Mouse (Mus musculus): ENCODE measurements around the gene Rnf24. TPM values are rescaled to one million over a fixed set of nuclear protein-coding genes. Genes with fewer than 3 reads are reported as not detected.
"Not testable (repeated sequence)": the region's sequence is repeated elsewhere in the genome, so short reads cannot be mapped to it uniquely, and the experiment has no call there.

Gene Rnf24
- total RNA-seq, 1 experiment: 4.3 TPM

DNA sequence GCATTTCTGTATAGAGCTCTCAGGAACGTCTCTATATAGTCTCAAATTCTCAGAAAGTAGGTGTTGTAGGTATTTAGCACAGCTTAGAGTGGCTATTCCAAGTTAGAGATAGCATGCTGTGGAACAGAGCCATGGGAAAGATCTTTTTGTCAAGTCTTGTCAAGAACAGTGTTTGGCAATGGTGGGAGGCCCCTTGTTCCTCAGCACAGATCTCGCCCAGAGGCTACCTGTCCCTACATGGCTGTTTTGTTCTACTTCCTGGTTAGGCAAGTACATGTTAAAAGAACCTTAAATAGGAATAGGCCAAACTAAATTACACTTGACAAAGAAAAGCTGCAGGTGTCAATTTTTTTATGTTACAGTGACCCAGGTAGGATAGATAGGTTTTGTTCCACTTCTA lies 52.2 kb downstream of the Rnf24 start:
- no peak overlapping the region for H3K4me3 ChIP-seq (ENCODE audit: insufficient read depth in 1 of 2, low read depth in 1 of 2, low read length in 2 of 2, poor library complexity in 1 of 2, severe bottlenecking in 1 of 2)
- DNase-seq (ENCODE audit: low read depth, low spot score): no peak
- H3K4me1 ChIP-seq (ENCODE audit: control insufficient read depth in 2 of 2, insufficient read depth in 2 of 2, low read length in 2 of 2, poor library complexity in 1 of 2): no peaks in the 10 kb centered on the region
- H3K9me3 ChIP-seq (ENCODE audit: control insufficient read depth, insufficient read depth, low read depth, low read length): no peaks in the 10 kb centered on the region
- in situ Hi-C loops (cut with MboI; ENCODE audit: low sequenced_read_pairs in 2 of 2, unreplicated experiment in 2 of 2): no loop called here
- TF ChIP-seq ZNF384 (IDR thresholded peaks at IDR 0.05; ENCODE audit: low read depth, low read length) (no peak), ZC3H11A (IDR thresholded peaks at IDR 0.05; ENCODE audit: borderline replicate concordance, low read depth, low read length) (no peak), CHD2 (IDR thresholded peaks at IDR 0.05; ENCODE audit: low read depth, low read length) (no peak), MAFK (IDR thresholded peaks at IDR 0.05; ENCODE audit: insufficient read depth, low read depth, low read length) (no peak), HCFC1 (IDR thresholded peaks at IDR 0.05; ENCODE audit: borderline replicate concordance, insufficient read depth, low read length) (no peak)
- H3K27ac ChIP-seq (ENCODE audit: insufficient read depth, low read depth, low read length, poor library complexity, severe bottlenecking): no peak overlapping the region
- no peak overlapping the region for H3K9ac ChIP-seq (ENCODE audit: insufficient read depth, low read depth, low read length, poor library complexity, severe bottlenecking)
- peaks cover 23% of the 10 kb centered on the region for H3K36me3 ChIP-seq (ENCODE audit: control insufficient read depth, insufficient read depth, low read length, poor library complexity, severe bottlenecking)

DNA sequence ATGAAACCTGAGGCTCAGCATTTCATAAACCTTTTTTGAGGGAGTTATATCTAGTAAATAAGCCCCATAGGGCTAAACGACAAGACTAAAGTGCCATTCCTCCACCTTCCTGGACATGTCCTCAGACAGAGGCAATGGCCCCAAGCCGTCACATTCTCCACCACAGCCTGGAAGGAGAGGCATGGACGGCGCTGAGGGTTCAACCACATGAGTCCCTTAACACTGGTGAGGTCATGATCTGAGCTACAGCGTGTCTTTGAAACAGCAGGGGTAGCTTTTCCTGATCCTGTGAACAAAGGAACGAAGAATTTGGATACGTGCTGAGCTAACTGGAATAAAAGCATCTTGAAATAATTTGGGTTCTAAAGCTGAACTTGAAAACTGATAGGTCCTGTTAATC lies 54.0 kb downstream of the Rnf24 start:
- DNase-seq (ENCODE audit: low read depth, low spot score); H3K4me3 ChIP-seq (ENCODE audit: insufficient read depth in 1 of 2, low read depth in 1 of 2, low read length in 2 of 2, poor library complexity in 1 of 2, severe bottlenecking in 1 of 2); H3K4me1 ChIP-seq (ENCODE audit: control insufficient read depth in 2 of 2, insufficient read depth in 2 of 2, low read length in 2 of 2, poor library complexity in 1 of 2); H3K9me3 ChIP-seq (ENCODE audit: control insufficient read depth, insufficient read depth, low read depth, low read length); H3K9ac ChIP-seq (ENCODE audit: insufficient read depth, low read depth, low read length, poor library complexity, severe bottlenecking); H3K27ac ChIP-seq (ENCODE audit: insufficient read depth, low read depth, low read length, poor library complexity, severe bottlenecking); in situ Hi-C loops (cut with MboI; ENCODE audit: low sequenced_read_pairs in 2 of 2, unreplicated experiment in 2 of 2): not testable (repeated sequence)
- peaks cover 26% of the 10 kb centered on the region for H3K36me3 ChIP-seq (ENCODE audit: control insufficient read depth, insufficient read depth, low read length, poor library complexity, severe bottlenecking)

DNA sequence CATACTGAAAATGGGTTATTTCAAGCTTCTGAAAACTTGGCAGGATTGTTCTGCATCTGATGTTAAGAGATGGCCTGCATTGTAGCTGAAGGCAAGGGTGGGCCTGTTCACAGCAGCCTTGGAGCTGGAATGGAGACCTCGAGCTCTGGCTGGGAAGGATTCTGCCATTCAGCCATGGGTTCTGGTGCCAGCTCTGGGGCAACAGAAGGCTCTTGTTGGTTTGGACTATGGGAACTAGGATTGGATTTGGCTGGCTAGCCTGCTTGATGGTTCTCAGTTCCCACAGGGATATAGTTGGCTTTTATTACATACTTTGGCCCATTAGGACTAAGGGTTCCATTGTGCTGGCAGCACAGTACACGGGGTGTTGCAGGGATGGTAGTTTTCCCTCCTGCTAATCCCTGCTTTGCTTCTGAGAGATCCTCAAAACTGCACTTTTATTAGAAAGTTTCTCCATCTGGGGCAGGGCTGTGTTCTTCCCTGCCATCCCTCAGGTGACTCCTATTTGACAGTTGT lies 55.9 kb downstream of the Rnf24 start:
- peaks cover 29% of the 10 kb centered on the region for H3K36me3 ChIP-seq (ENCODE audit: control insufficient read depth, insufficient read depth, low read length, poor library complexity, severe bottlenecking)
- no peak overlapping the region for H3K27ac ChIP-seq (ENCODE audit: insufficient read depth, low read depth, low read length, poor library complexity, severe bottlenecking)
- DNase-seq (ENCODE audit: low read depth, low spot score): no peak
- in situ Hi-C loops (cut with MboI; ENCODE audit: low sequenced_read_pairs in 2 of 2, unreplicated experiment in 2 of 2): no loop called here
- H3K9ac ChIP-seq (ENCODE audit: insufficient read depth, low read depth, low read length, poor library complexity, severe bottlenecking): no peak overlapping the region
- H3K9me3 ChIP-seq (ENCODE audit: control insufficient read depth, insufficient read depth, low read depth, low read length): no peaks in the 10 kb centered on the region
- no peaks in the 10 kb centered on the region for H3K4me1 ChIP-seq (ENCODE audit: control insufficient read depth in 2 of 2, insufficient read depth in 2 of 2, low read length in 2 of 2, poor library complexity in 1 of 2)
- no peak for TF ChIP-seq CHD2 (IDR thresholded peaks at IDR 0.05; ENCODE audit: low read depth, low read length)
- no peak for TF ChIP-seq ZC3H11A (IDR thresholded peaks at IDR 0.05; ENCODE audit: borderline replicate concordance, low read depth, low read length)
- H3K4me3 ChIP-seq (ENCODE audit: insufficient read depth in 1 of 2, low read depth in 1 of 2, low read length in 2 of 2, poor library complexity in 1 of 2, severe bottlenecking in 1 of 2): no peak overlapping the region

DNA sequence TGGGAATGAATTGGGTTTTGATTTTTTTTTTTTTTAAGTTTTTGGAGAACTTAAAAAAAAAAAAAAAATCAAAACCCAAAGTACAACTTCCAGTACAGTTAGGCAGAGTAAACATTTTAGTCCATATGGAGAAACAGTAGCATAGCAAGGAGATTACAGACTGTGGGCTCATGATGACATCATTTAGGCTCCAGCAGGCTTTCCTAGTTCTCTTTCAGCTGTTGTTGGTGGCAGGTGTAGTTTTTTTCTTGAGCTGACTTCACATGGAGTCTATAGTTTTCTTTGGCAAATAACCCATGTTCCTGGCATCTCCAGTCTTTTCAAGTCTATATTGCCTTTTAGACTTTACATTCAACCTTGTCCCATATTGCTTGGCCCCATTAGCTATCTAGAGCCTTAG lies 62.0 kb downstream of the Rnf24 start:
- no peaks in the 10 kb centered on the region for H3K4me1 ChIP-seq (ENCODE audit: control insufficient read depth in 2 of 2, insufficient read depth in 2 of 2, low read length in 2 of 2, poor library complexity in 1 of 2)
- H3K27ac ChIP-seq (ENCODE audit: insufficient read depth, low read depth, low read length, poor library complexity, severe bottlenecking): no peak overlapping the region
- TF ChIP-seq ZNF384 (IDR thresholded peaks at IDR 0.05; ENCODE audit: low read depth, low read length): no peak
- no peak for DNase-seq (ENCODE audit: low read depth, low spot score)
- H3K36me3 ChIP-seq (ENCODE audit: control insufficient read depth, insufficient read depth, low read length, poor library complexity, severe bottlenecking): peaks cover 19% of the 10 kb centered on the region
- H3K9ac ChIP-seq (ENCODE audit: insufficient read depth, low read depth, low read length, poor library complexity, severe bottlenecking): no peak overlapping the region
- H3K4me3 ChIP-seq (ENCODE audit: insufficient read depth in 1 of 2, low read depth in 1 of 2, low read length in 2 of 2, poor library complexity in 1 of 2, severe bottlenecking in 1 of 2): no peak overlapping the region
- in situ Hi-C loops (cut with MboI; ENCODE audit: low sequenced_read_pairs in 2 of 2, unreplicated experiment in 2 of 2): no loop called here
- H3K9me3 ChIP-seq (ENCODE audit: control insufficient read depth, insufficient read depth, low read depth, low read length): no peaks in the 10 kb centered on the region

DNA sequence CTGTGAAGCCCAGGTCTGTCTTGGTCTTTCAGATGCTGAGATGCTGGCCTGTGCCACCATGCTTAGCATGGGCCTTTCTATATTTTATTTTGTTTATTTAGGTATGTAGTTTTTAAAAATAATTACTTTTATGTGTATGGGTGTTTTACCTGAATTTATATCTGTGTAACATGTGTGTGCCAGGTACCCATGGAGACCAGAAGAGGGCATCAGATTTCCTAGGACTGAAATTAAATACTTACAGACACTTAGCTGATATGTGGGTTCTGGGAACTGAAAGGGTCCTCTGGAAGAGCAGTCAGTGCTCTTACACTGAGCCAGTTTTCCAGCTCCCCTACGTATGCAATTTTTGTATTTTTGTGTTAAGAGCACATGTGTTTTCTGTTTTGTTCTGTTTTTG lies 66.4 kb downstream of the Rnf24 start:
- in situ Hi-C loops (cut with MboI; ENCODE audit: low sequenced_read_pairs in 2 of 2, unreplicated experiment in 2 of 2): no loop called here
- no peak overlapping the region for H3K27ac ChIP-seq (ENCODE audit: insufficient read depth, low read depth, low read length, poor library complexity, severe bottlenecking)

More for the DNA sequence above, 66.4 kb downstream of the Rnf24 start:
- Histone ChIP-seq H3K9ac (ENCODE audit: insufficient read depth, low read depth, low read length, poor library complexity, severe bottlenecking) (no peak overlapping the region), H3K36me3 (ENCODE audit: control insufficient read depth, insufficient read depth, low read length, poor library complexity, severe bottlenecking) (peaks cover 9% of the 10 kb centered on the region), H3K4me3 (ENCODE audit: insufficient read depth in 1 of 2, low read depth in 1 of 2, low read length in 2 of 2, poor library complexity in 1 of 2, severe bottlenecking in 1 of 2) (no peak overlapping the region), H3K4me1 (ENCODE audit: control insufficient read depth in 2 of 2, insufficient read depth in 2 of 2, low read length in 2 of 2, poor library complexity in 1 of 2) (no peaks in the 10 kb centered on the region; a peak in 1 of 4 replicates), H3K9me3 (ENCODE audit: control insufficient read depth, insufficient read depth, low read depth, low read length) (no peaks in the 10 kb centered on the region)
- TF ChIP-seq MAFK (IDR thresholded peaks at IDR 0.05; ENCODE audit: insufficient read depth, low read depth, low read length) (no peak), ZC3H11A (IDR thresholded peaks at IDR 0.05; ENCODE audit: borderline replicate concordance, low read depth, low read length) (no peak), CHD2 (IDR thresholded peaks at IDR 0.05; ENCODE audit: low read depth, low read length) (no peak), HCFC1 (IDR thresholded peaks at IDR 0.05; ENCODE audit: borderline replicate concordance, insufficient read depth, low read length) (no peak), ZNF384 (IDR thresholded peaks at IDR 0.05; ENCODE audit: low read depth, low read length) (no peak)
- no peak for DNase-seq (ENCODE audit: low read depth, low spot score)

Data from ES-E14 (cell line).